ENCODE assay signal across 9 mouse cellular contexts in the genomic region with DNA sequence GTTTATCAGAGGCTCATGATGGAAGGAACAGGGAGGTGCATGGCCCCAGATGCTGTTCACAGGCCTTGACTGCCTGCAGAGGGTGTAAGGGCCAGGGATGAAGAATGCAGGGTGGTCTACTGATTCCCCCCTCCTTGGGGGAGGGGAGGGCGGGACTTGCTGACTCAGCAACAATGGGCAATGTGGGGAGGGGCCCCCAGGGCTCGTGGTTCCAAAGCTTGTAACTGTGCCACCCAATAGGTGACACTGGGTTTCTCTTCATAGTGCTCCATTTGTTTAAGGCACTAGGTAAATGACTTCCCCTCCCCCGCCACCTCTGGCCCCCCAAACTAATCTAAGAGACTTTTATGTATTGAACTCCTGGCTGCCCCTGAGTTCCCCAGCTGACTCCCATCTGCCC. TPM values are rescaled to one million over a fixed set of nuclear protein-coding genes. Genes with fewer than 3 reads are reported as not detected.
DNase-seq lines count a peak whose midpoint lies in the region; ATAC-seq lines count a peak whose summit lies in the region.
"Had no signal": no experiment of that assay in that cellular context is flagged by ENCODE, and none has a peak within 500 bp of the region (broad histone marks: within the 10 kb centered on the region; RNA-seq: fewer than 3 reads in every experiment).

No protein-coding gene starts in this region.

- peaks cover 73% of the 10 kb centered on the region for H3K4me1 ChIP-seq in heart, embryonic 10.5 days
- peaks cover 37% of the 10 kb centered on the region for H3K4me1 ChIP-seq in forebrain, embryonic 14.5 days (ENCODE audit: control insufficient read depth, insufficient read depth, low read length)
- H3K4me1 ChIP-seq in liver, embryonic 12.5 days, result peaks cover 88% of the 10 kb centered on the region

- no peaks in the 10 kb centered on the region for H3K9me3 ChIP-seq in heart, embryonic 10.5 days
- no peaks in the 10 kb centered on the region for H3K9me3 ChIP-seq in forebrain, embryonic 14.5 days (replicated peaks; ENCODE audit: control insufficient read depth, low read length)
- no peaks in the 10 kb centered on the region for H3K9me3 ChIP-seq in liver, embryonic 12.5 days (replicated peaks)

- intact Hi-C loops in heart, postnatal 10 days (cut with DNase I), result loop anchor here (2.0 kb wide), 1 partner anchor 64 kb away; no protein-coding TSS in a partner anchor

- peaks cover 8% of the 10 kb centered on the region; the same call in 1 of the 2 replicates for H3K27me3 ChIP-seq in heart, embryonic 10.5 days (ENCODE audit: insufficient read depth, poor library complexity, severe bottlenecking)
- no peaks in the 10 kb centered on the region for H3K27me3 ChIP-seq in forebrain, embryonic 14.5 days (replicated peaks; ENCODE audit: control insufficient read depth, insufficient read depth, low read length)
- no peaks in the 10 kb centered on the region for H3K27me3 ChIP-seq in liver, embryonic 12.5 days (replicated peaks)

- 0 out of 2 replicates have a peak overlapping the region, but pooled peaks have one; percentile 90 for H3K27ac ChIP-seq in heart, embryonic 10.5 days
- no peak overlapping the region for H3K27ac ChIP-seq in forebrain, embryonic 14.5 days (ENCODE audit: low read depth, low read length)
- peak overlapping the region; percentile 86 for H3K27ac ChIP-seq in liver, embryonic 12.5 days

- peak; percentile 36 for DNase-seq in heart, embryonic 10.5 days (ENCODE audit: low spot score)
- DNase-seq in heart, postnatal 10 days, result no peak
- DNase-seq in B cell, adult 2 months, result peak; percentile 14 to 29
- no peak for DNase-seq in forebrain, embryonic 14.5 days (ENCODE audit: low spot score)
- no peak for DNase-seq in adrenal gland, adult 2 months
- no peak for DNase-seq in ovary, postnatal 14 days (ENCODE audit: low spot score)
- no peak for DNase-seq in cerebellum, postnatal 25 days

- H3K4me2 ChIP-seq in forebrain, embryonic 14.5 days (ENCODE audit: low read length), result peak overlapping the region; percentile 78
- peak overlapping the region; percentile 80 for H3K4me2 ChIP-seq in liver, embryonic 12.5 days

- no peak for ATAC-seq in forebrain, embryonic 14.5 days
- ATAC-seq in liver, embryonic 12.5 days, result no peak
- ATAC-seq: CD4-positive, CD25-positive, alpha-beta regulatory T cell, adult 4 months had no signal

- H3K36me3 ChIP-seq in heart, embryonic 10.5 days, result peaks cover 23% of the 10 kb centered on the region
- no peaks in the 10 kb centered on the region for H3K36me3 ChIP-seq in forebrain, embryonic 14.5 days (ENCODE audit: control insufficient read depth, insufficient read depth, low read length)
- peaks cover 57% of the 10 kb centered on the region for H3K36me3 ChIP-seq in liver, embryonic 12.5 days

- peak overlapping the region; percentile 84 for H3K9ac ChIP-seq in forebrain, embryonic 14.5 days (ENCODE audit: low read length)
- peak overlapping the region; percentile 96 for H3K9ac ChIP-seq in liver, embryonic 12.5 days

- H3K4me3 ChIP-seq in heart, embryonic 10.5 days, result peak overlapping the region; percentile 85
- H3K4me3 ChIP-seq in forebrain, embryonic 14.5 days (ENCODE audit: low read depth, low read length), result peak overlapping the region; percentile 82
- H3K4me3 ChIP-seq in liver, embryonic 12.5 days, result peak overlapping the region; percentile 91

- 66% methylated on average over 3 of the region's 3 CpGs for WGBS in heart, embryonic 10.5 days
- 44% methylated on average over 3 of the region's 3 CpGs for WGBS in forebrain, embryonic 14.5 days
- WGBS in liver, embryonic 12.5 days (ENCODE audit: insufficient replicate concordance), result 37% methylated on average over 3 of the region's 3 CpGs

RNA-seq across cellular contexts. Expression of gene Hs6st1, which starts 2.5 kb away (rescaled TPM):
- polyA plus RNA-seq in heart, embryonic 10.5 days (2016; fragmentation: Nextera tagmentation; extraction: Ambion mirVana), result 3.5 and 5.7 TPM in 2 replicates
- total RNA-seq in heart, postnatal 10 days (2021), result 10 to 100 TPM; 26.4 to 35.1 TPM
- polyA plus RNA-seq in forebrain, embryonic 14.5 days (2014; fragmentation: Nextera tagmentation; extraction: Ambion mirVana), result 10.2 and 10.6 TPM in 2 replicates
- 21.9 and 23.6 TPM in 2 replicates for polyA plus RNA-seq in liver, embryonic 12.5 days (2016; fragmentation: Nextera tagmentation; extraction: Ambion mirVana)
- total RNA-seq in adrenal gland, adult 2 months (2021), result 100 to 1,000 TPM in 1 of 2 experiments, 10 to 100 TPM in 1; 75.1 to 135 TPM
- 153 and 231 TPM in 2 replicates for polyA plus RNA-seq in adrenal gland, adult 2 months (2012; rRNA removed)

Comparison
In these comparisons a context has a peak if more than half of its experiments do, and no peak if none do; other contexts are left out.
1. DNase-seq: peak in heart, embryonic 10.5 days (single experiment) and B cell, adult 2 months (2 of 2); none in heart, postnatal 10 days (0 of 2), forebrain, embryonic 14.5 days (single experiment), adrenal gland, adult 2 months (single experiment), ovary, postnatal 14 days (single experiment) and cerebellum, postnatal 25 days (0 of 2).
2. Peak in every context shown above with its lines, with median percentiles within 50 percentile points of each other: H3K4me3 ChIP-seq.